Mouse (Mus musculus): ENCODE results near the gene Cnp.

The Cnp gene

GRCm38 (mm10) chr11:100546955-100547354, 27.7 kb upstream of the Cnp start:
- no peak for TF ChIP-seq GATA4 (IDR thresholded peaks at IDR 0.05; ENCODE audit: insufficient replicate concordance, low read length)

GRCm38 (mm10) chr11:100548141-100548540, 26.6 kb upstream of the Cnp start:
- no peak for TF ChIP-seq GATA4 (IDR thresholded peaks at IDR 0.05; ENCODE audit: insufficient replicate concordance, low read length)

GRCm38 (mm10) chr11:100549466-100549865, 25.2 kb upstream of the Cnp start:
- no peak for TF ChIP-seq GATA4 (IDR thresholded peaks at IDR 0.05; ENCODE audit: insufficient replicate concordance, low read length)

- TF ChIP-seq GATA4 (IDR thresholded peaks at IDR 0.05; ENCODE audit: insufficient replicate concordance, low read length) = no peak
Observed at GRCm38 (mm10) chr11:100550101-100550500, 24.6 kb upstream of the Cnp start.

GRCm38 (mm10) chr11:100552842-100553241, 21.9 kb upstream of the Cnp start:
- TF ChIP-seq GATA4 (IDR thresholded peaks at IDR 0.05; ENCODE audit: insufficient replicate concordance, low read length) = no peak

- no peak for TF ChIP-seq GATA4 (IDR thresholded peaks at IDR 0.05; ENCODE audit: insufficient replicate concordance, low read length)
Observed at GRCm38 (mm10) chr11:100555583-100555982, 19.1 kb upstream of the Cnp start.

GRCm38 (mm10) chr11:100557563-100557962, 17.1 kb upstream of the Cnp start:
- no peak for TF ChIP-seq GATA4 (IDR thresholded peaks at IDR 0.05; ENCODE audit: insufficient replicate concordance, low read length)

GRCm38 (mm10) chr11:100559476-100559875, 15.2 kb upstream of the Cnp start:
- TF ChIP-seq GATA4 (IDR thresholded peaks at IDR 0.05; ENCODE audit: insufficient replicate concordance, low read length) = no peak

- no peak for TF ChIP-seq GATA4 (IDR thresholded peaks at IDR 0.05; ENCODE audit: insufficient replicate concordance, low read length)
Observed at GRCm38 (mm10) chr11:100561748-100562147, 13.0 kb upstream of the Cnp start.

- TF ChIP-seq GATA4 (IDR thresholded peaks at IDR 0.05; ENCODE audit: insufficient replicate concordance, low read length) = no peak
Observed at GRCm38 (mm10) chr11:100564297-100564696, 10.4 kb upstream of the Cnp start.

- no peak for TF ChIP-seq GATA4 (IDR thresholded peaks at IDR 0.05; ENCODE audit: insufficient replicate concordance, low read length)
Observed at GRCm38 (mm10) chr11:100564703-100565102, 10.0 kb upstream of the Cnp start.

GRCm38 (mm10) chr11:100567229-100567628, 7.5 kb upstream of the Cnp start:
- TF ChIP-seq GATA4 (IDR thresholded peaks at IDR 0.05; ENCODE audit: insufficient replicate concordance, low read length) = no peak

GRCm38 (mm10) chr11:100567815-100568245, 6.9 kb upstream of the Cnp start:
- no peak for TF ChIP-seq GATA4 (IDR thresholded peaks at IDR 0.05; ENCODE audit: insufficient replicate concordance, low read length)

- no peak for TF ChIP-seq GATA4 (IDR thresholded peaks at IDR 0.05; ENCODE audit: insufficient replicate concordance, low read length)
Observed at GRCm38 (mm10) chr11:100568692-100569091, 6.0 kb upstream of the Cnp start.

- TF ChIP-seq GATA4 (IDR thresholded peaks at IDR 0.05; ENCODE audit: insufficient replicate concordance, low read length) = no peak
Observed at GRCm38 (mm10) chr11:100569789-100570188, 4.9 kb upstream of the Cnp start.

GRCm38 (mm10) chr11:100570430-100571201, 4.1 kb upstream of the Cnp start:
- no peak for TF ChIP-seq GATA4 (IDR thresholded peaks at IDR 0.05; ENCODE audit: insufficient replicate concordance, low read length)

GRCm38 (mm10) chr11:100571202-100571567, 3.5 kb upstream of the Cnp start:
- TF ChIP-seq GATA4 (IDR thresholded peaks at IDR 0.05; ENCODE audit: insufficient replicate concordance, low read length) = no peak
